Mouse (Mus musculus) heart, adult 18-20 months (tissue): Measurements from ENCODE around the gene Man2b1. TPM values are rescaled to one million over a fixed set of nuclear protein-coding genes. Genes with fewer than 3 reads are reported as not detected.

Experiments
- DNase-seq, 2 experiments: peaks; one replicate each; pipeline ENCODE4 v3.0.0; 2021 to 2022; ENCODE audit warnings: mixed read lengths in 1 of 2
- long read RNA-seq, 2 experiments: library from polyadenylated mRNA; stranded (forward); transcript quantifications; one replicate each; pipeline ENCODE4 v2.0.0; 2021
- total RNA-seq, 2 experiments: library from RNA; stranded (reverse); gene quantifications; 2 replicates each; pipeline ENCODE4 v1.2.3; 2021

Man2b1 gene
- 10 to 100 TPM; 27.6 to 27.7 TPM for total RNA-seq
- long read RNA-seq, experiment 1, transcript Man2b1-201 (24 exons, 3,822 nt), result major isoform, 17 of 23 reads
- long read RNA-seq, experiment 1, partial matches to known transcripts, result 3 of 23 reads
- long read RNA-seq, experiment 1, other reads (novel, unspliced or antisense), result 3 of 23 reads
- long read RNA-seq, experiment 2, transcript Man2b1-201 (24 exons, 3,822 nt), result major isoform, 9 of 14 reads
- long read RNA-seq, experiment 2, partial matches to known transcripts, result 4 of 14 reads
- long read RNA-seq, experiment 2, other reads (novel, unspliced or antisense), result 1 of 14 reads

GRCm38 (mm10) chr8:85083108-85083813 is at the start of gene Man2b1:
Gene Man2b1, plus strand, starts transcription at chr8:85083270.
- peak; percentile 93 to 95 for DNase-seq

GRCm38 (mm10) chr8:85033867-85034266 is 49.2 kb upstream of the Man2b1 start:
- DNase-seq, result no peak

GRCm38 (mm10) chr8:85034764-85035163 is 48.3 kb upstream of the Man2b1 start:
- peak; percentile 76 to 78 for DNase-seq

- peak in 1 of 2 experiments; percentile 26 for DNase-seq
These were observed 47.8 kb upstream of the Man2b1 start for GRCm38 (mm10) chr8:85035165-85035727.

GRCm38 (mm10) chr8:85035728-85036310 is 47.3 kb upstream of the Man2b1 start:
- peak in 1 of 2 experiments; percentile 57 for DNase-seq

GRCm38 (mm10) chr8:85036381-85036717 is 46.7 kb upstream of the Man2b1 start:
- no peak for DNase-seq

GRCm38 (mm10) chr8:85036718-85037365 is 46.2 kb upstream of the Man2b1 start, which contains the start of gene Tnpo2:
Gene Tnpo2, plus strand, starts transcription at chr8:85036915.
- peak; percentile 94 to 96 for DNase-seq

GRCm38 (mm10) chr8:85037366-85037680 is 45.7 kb upstream of the Man2b1 start:
- no peak for DNase-seq

GRCm38 (mm10) chr8:85037681-85038531 is 45.2 kb upstream of the Man2b1 start:
- peak; percentile 50 to 64 for DNase-seq

GRCm38 (mm10) chr8:85043619-85044018 is 39.5 kb upstream of the Man2b1 start:
- DNase-seq, result no peak

- no peak for DNase-seq
These were observed 25.7 kb upstream of the Man2b1 start for GRCm38 (mm10) chr8:85057367-85057766.

- peak; percentile 91 to 95 for DNase-seq
These were observed 23.0 kb upstream of the Man2b1 start, which contains the start of gene Fbxw9 for GRCm38 (mm10) chr8:85059879-85060616. Gene Fbxw9, plus strand, starts transcription at chr8:85060055.

GRCm38 (mm10) chr8:85062603-85063002 is 20.5 kb upstream of the Man2b1 start:
- no peak for DNase-seq

GRCm38 (mm10) chr8:85065213-85065612 is 17.9 kb upstream of the Man2b1 start:
- no peak for DNase-seq

GRCm38 (mm10) chr8:85067155-85067554 is 15.9 kb upstream of the Man2b1 start:
- DNase-seq, result no peak

- DNase-seq, result no peak
These were observed 15.1 kb upstream of the Man2b1 start, which contains the start of gene Gm5741 for GRCm38 (mm10) chr8:85067982-85068381. Gene Gm5741, minus strand, starts transcription at chr8:85067982.

GRCm38 (mm10) chr8:85071041-85071440 is 12.0 kb upstream of the Man2b1 start:
- no peak for DNase-seq

GRCm38 (mm10) chr8:85071514-85072281 is 11.4 kb upstream of the Man2b1 start, which contains the start of gene Dhps:
Gene Dhps, plus strand, starts transcription at chr8:85071757.
- DNase-seq, result peak; percentile 94

GRCm38 (mm10) chr8:85072364-85072929 is 10.6 kb upstream of the Man2b1 start:
- no peak for DNase-seq
